Mouse (Mus musculus) lung, adult 2 months (tissue): ENCODE results near the gene Smg7.

Source experiments
- CTCF ChIP-seq: fragments of 200-500 bp; IDR thresholded peaks from 2 replicates; pipeline ENCODE4 v1.5.1; 2011; ENCODE audit warnings: mild to moderate bottlenecking, low read length, control low read depth; ENCODE audit not compliant: insufficient read depth
- POLR2A ChIP-seq: fragments of 200-500 bp; IDR thresholded peaks from 2 replicates; pipeline ENCODE4 v1.6.1; 2011; ENCODE audit warnings: low read depth, mild to moderate bottlenecking, control low read depth, low read length, borderline replicate concordance; ENCODE audit errors: extremely low read depth

- TF ChIP-seq CTCF (no peak), POLR2A (no peak)
These were observed 70.8 kb downstream of the Smg7 start for GRCm38 (mm10) chr1:152831619-152832018.
